Mouse (Mus musculus) gastrocnemius, postnatal 36 days (tissue): ENCODE measurements at regions not wholly inside any gene's neighbourhood (a gene's known extent, or its start where the extent isn't known, plus 50 kb on each side); places are given as distances from the start of the nearest gene placed in this dataset.

ENCODE experiments used
- DNase-seq, 2 experiments: peaks; one replicate each; pipeline ENCODE4 v3.0.0; 2022
- intact Hi-C: fragments of 180-260 bp; cut with DNase I; formaldehyde crosslinking; loops from one replicate; pipeline ENCODE4 v1.15.1; 2025

DNA sequence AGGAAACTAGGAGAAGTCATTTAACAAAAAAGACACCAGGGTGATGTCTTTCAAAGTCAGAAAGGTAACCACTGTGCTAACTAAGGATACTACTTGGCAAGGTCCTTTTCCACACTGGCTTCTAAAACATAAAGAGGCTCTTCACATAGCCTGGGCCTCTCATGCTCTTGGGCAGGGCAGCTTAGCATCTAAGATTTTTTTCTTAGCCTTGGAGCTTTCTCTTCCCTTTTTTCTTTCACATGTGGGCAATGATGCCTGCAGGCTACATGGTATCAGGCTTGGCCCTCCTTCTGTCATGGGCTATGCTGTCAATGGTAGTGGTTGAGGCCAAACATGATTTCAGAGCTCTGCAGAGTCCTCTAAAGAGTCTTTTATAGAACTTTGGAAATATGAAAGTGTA is 60.6 kb downstream of the Serpinb6d start:
- no peak for DNase-seq
- intact Hi-C loops = no loop called here

DNA sequence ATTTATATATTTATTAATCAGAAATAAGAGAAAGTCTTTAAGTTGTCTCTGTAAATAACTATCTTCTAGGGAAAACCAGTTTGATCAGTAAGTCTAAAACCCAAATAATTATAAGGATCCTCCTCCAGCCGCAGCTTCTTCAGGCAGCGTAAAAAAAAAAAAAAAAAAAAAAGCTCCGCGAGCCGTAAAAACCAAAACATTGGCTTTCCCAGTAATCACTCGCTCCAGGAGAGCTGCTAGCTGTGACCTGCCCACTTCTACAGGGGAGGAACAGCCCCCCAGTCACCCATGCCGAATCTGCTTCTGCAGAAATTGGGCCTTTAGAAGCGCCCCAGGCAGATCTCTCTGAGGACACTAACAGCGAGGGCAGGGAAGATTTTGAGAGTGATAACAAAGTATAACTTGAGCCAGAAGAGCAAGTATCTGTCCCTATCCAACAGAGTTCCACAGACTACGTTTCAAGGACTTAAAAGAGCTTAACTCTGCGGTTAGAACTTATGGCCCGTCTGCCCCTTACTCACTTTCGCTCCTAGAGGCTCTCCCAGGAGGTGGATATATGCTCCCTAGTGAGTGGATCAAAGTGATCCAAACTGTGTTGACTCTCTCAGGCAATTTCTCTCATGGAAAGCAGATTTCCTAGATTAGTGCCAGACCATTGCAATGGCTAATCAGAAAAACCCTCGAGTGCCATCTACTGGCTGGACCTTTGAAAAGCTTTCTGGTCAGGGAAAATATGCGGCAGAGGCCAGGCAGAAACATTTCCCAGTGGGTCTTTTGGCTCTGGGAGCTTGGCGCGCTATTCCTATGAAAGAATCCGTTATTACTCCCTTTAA is 80.7 kb downstream of the Serpinb6e start:
- intact Hi-C loops = no loop called here
- DNase-seq = peak in 1 of 2 experiments; percentile 37

DNA sequence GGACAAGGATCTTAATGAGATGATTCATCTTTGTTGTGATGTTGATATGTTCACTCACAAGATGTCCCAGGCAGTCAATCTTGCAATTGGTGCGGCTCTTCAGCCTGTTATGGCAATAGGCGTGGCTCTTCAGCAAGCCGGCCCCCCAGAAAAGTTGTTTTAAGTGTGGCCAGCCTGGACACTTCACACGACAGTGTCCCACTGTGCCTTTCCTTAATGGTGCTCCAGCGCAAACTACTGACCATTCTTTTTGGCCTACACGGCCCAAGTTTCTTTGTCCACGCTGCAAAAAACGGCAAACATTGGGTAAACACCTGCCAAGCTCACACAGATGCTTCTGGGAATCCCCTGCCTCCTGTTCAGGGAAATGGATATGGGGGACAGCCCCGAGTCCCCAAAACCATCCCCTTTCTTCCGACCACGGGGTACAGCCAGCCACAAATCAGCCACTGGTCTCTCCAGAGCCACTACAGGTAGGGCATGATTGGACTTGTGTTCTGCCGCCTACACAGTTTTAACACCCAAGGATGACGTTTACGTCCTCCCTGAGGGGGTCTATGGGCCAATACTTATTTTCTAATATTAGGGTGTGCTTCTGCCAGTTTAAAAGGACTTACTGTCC is 79.8 kb downstream of the Serpinb6e start:
- no peak for DNase-seq
- intact Hi-C loops = no loop called here
